Comparison of ENCODE assay signal across 31 mouse cellular contexts in genomic region chr1:144199538-144199937, GRCm38 (mm10). TPM values are rescaled to one million over a fixed set of nuclear protein-coding genes. Genes with fewer than 3 reads are reported as not detected.
A peak's percentile ranks its signal among the peaks of the same experiment; 100 is the strongest.
DNase-seq lines count a peak whose midpoint lies in the region; ATAC-seq and TF ChIP-seq lines count a peak whose summit lies in the region.
"Had no signal": no experiment of that assay in that cellular context is flagged by ENCODE, and none has a peak within 500 bp of the region (broad histone marks: within the 10 kb centered on the region; RNA-seq: fewer than 3 reads in every experiment).

No protein-coding gene starts in this region.

- TF ChIP-seq RAD21 in MEL (IDR thresholded peaks at IDR 0.05; ENCODE audit: low read depth, low read length) = no peak

- peaks cover 0 to 10% of the 10 kb centered on the region in 2 experiments; a peak in 2 of 4 replicates for H3K36me3 ChIP-seq in MEL (ENCODE audit: control insufficient read depth in 1 of 2, insufficient read depth in 2 of 2, low read length in 2 of 2)
- H3K36me3 ChIP-seq: embryonic facial prominence, embryonic 13.5 days; embryonic facial prominence, embryonic 15.5 days; forebrain, embryonic 10.5 days; forebrain, embryonic 12.5 days; G1E had no signal

- TF ChIP-seq EP300 in MEL (IDR thresholded peaks at IDR 0.05; ENCODE audit: low read depth in 1 of 2, low read length in 2 of 2) = peak; percentile 40 to 45; a peak in 2 of 4 replicates

- no peaks in the 10 kb centered on the region for H3K79me2 ChIP-seq in MEL (ENCODE audit: control insufficient read depth, insufficient read depth, low read length, poor library complexity)

- no peaks in the 10 kb centered on the region for H3K9me3 ChIP-seq in MEL (replicated peaks; ENCODE audit: insufficient read depth, low read length)
- H3K9me3 ChIP-seq: embryonic facial prominence, embryonic 13.5 days; embryonic facial prominence, embryonic 15.5 days; forebrain, embryonic 10.5 days; forebrain, embryonic 12.5 days; G1E had no signal

- no peaks in the 10 kb centered on the region for H3K27me3 ChIP-seq in MEL (ENCODE audit: control insufficient read depth in 1 of 2, insufficient read depth in 2 of 2, low read length in 2 of 2)
- H3K27me3 ChIP-seq: CH12.LX; embryonic facial prominence, embryonic 13.5 days; embryonic facial prominence, embryonic 15.5 days; forebrain, embryonic 12.5 days had no signal

- DNase-seq in MEL (ENCODE audit: low read depth, low spot score) = peak; percentile 42
- DNase-seq in left cerebral cortex, postnatal 25 days (ENCODE audit: low spot score in 2 of 2) = no peak
- DNase-seq in neural tube, embryonic 10.5 days (ENCODE audit: extremely low spot score, low spot score) = no peak
- DNase-seq in retina, postnatal 1 day = no peak
- no peak for DNase-seq in gastrocnemius, adult 2 months
- DNase-seq: adrenal gland, postnatal 10 days; adrenal gland, postnatal 25 days; B cell, adult 2 months; cerebellum, adult 11-12 months; cerebellum, adult 2 months; cerebellum, adult 9-10 months; cerebellum, postnatal 10 days; cerebellum, postnatal 25 days; embryo, embryonic 11 days; forebrain, postnatal 0 days had no signal

- H3K4me1 ChIP-seq in MEL (ENCODE audit: control insufficient read depth in 1 of 2, insufficient read depth in 2 of 2, low read length in 2 of 2) = no peaks in the 10 kb centered on the region; a peak in 1 of 4 replicates
- peaks cover 35% of the 10 kb centered on the region for H3K4me1 ChIP-seq in bone marrow macrophage, adult 2 months (ENCODE audit: control insufficient read depth, insufficient read depth, low read length)
- H3K4me1 ChIP-seq: embryonic facial prominence, embryonic 13.5 days; embryonic facial prominence, embryonic 15.5 days; forebrain, embryonic 10.5 days; forebrain, embryonic 12.5 days had no signal

- ATAC-seq in hematopoietic stem cell, adult 5-6 weeks (replicated peaks in 1 of 2; ENCODE audit: insufficient read depth in 1 of 2, low FRiP score in 2 of 2, low TSS enrichment in 1 of 2, low read depth in 1 of 2, poor library complexity in 2 of 2, severe bottlenecking in 2 of 2) = peak; percentile 22 to 29; a peak in 1 of 4 replicates
- 0 out of 2 replicates have a peak, but pooled peaks have one; percentile 21 for ATAC-seq in megakaryocyte progenitor cell, adult 5-6 weeks (replicated peaks; ENCODE audit: poor library complexity)
- ATAC-seq: activated CD4-positive, CD25-positive, alpha-beta regulatory T cell, adult 4 months; CD4-positive, CD25-positive, alpha-beta regulatory T cell, adult 4 months; forebrain, embryonic 14.5 days; forebrain, postnatal 0 days; Patski had no signal

- no peak for TF ChIP-seq CTCF in MEL (IDR thresholded peaks at IDR 0.05 in 2 of 3, conservative IDR thresholded peaks at IDR 0.05 in 1 of 3; ENCODE audit: control insufficient read depth in 1 of 3, insufficient read depth in 1 of 3, low read depth in 2 of 3, low read length in 3 of 3, poor library complexity in 1 of 3, severe bottlenecking in 1 of 3)
- no peak for TF ChIP-seq CTCF in bone marrow macrophage, adult 2 months (IDR thresholded peaks at IDR 0.05; ENCODE audit: low read depth, low read length)
- no peak for TF ChIP-seq CTCF in gastrocnemius, adult 2 months (IDR thresholded peaks at IDR 0.05)

- no peak overlapping the region for H3K9ac ChIP-seq in MEL (ENCODE audit: control insufficient read depth, low read depth, low read length, poor library complexity, severe bottlenecking)
- H3K9ac ChIP-seq: embryonic facial prominence, embryonic 13.5 days; embryonic facial prominence, embryonic 15.5 days; forebrain, embryonic 12.5 days; forebrain, postnatal 0 days had no signal

- no peak for TF ChIP-seq POLR2A in MEL (IDR thresholded peaks at IDR 0.05; ENCODE audit: control insufficient read depth in 1 of 2, insufficient read depth in 1 of 2, low read depth in 1 of 2, low read length in 2 of 2, poor library complexity in 1 of 2)
- TF ChIP-seq POLR2A in bone marrow macrophage, adult 2 months (IDR thresholded peaks at IDR 0.05; ENCODE audit: borderline replicate concordance, low read depth, low read length) = no peak

- H3K4me3 ChIP-seq in MEL (ENCODE audit: control insufficient read depth in 1 of 2, insufficient read depth in 1 of 2, low read depth in 2 of 2, low read length in 2 of 2) = no peak overlapping the region
- H3K4me3 ChIP-seq in bone marrow macrophage, adult 2 months (ENCODE audit: insufficient read depth, low read length) = no peak overlapping the region
- no peak overlapping the region for H3K4me3 ChIP-seq in gastrocnemius, adult 2 months
- H3K4me3 ChIP-seq: embryonic facial prominence, embryonic 13.5 days; embryonic facial prominence, embryonic 15.5 days; erythroblast, embryonic 14.5 days; forebrain, embryonic 10.5 days; forebrain, embryonic 12.5 days had no signal

- H3K27ac ChIP-seq in MEL (ENCODE audit: control insufficient read depth, low read depth, low read length) = no peak overlapping the region
- peak overlapping the region; percentile 98 for H3K27ac ChIP-seq in bone marrow macrophage, adult 2 months (ENCODE audit: insufficient read depth, low read depth, low read length)
- no peak overlapping the region for H3K27ac ChIP-seq in gastrocnemius, adult 2 months
- H3K27ac ChIP-seq: embryonic facial prominence, embryonic 13.5 days; embryonic facial prominence, embryonic 15.5 days; forebrain, embryonic 10.5 days; forebrain, embryonic 12.5 days had no signal

- intact Hi-C loops in left cerebral cortex, postnatal 25 days (cut with DNase I) = loop anchor here (5.0 kb wide), 3 partner anchors 153 to 397 kb away; no protein-coding TSS in a partner anchor
- intact Hi-C loops in gastrocnemius, adult 2 months (cut with DNase I) = loop anchor here (5.0 kb wide), 1 partner anchor 397 kb away; no protein-coding TSS in a partner anchor

TF ChIP-seq in MEL, 35 proteins besides CTCF, POLR2A, EP300 and RAD21:
- TF ChIP-seq TAL1 (IDR thresholded peaks at IDR 0.05; ENCODE audit: low read length) (peak; percentile 34), ZNF384 (IDR thresholded peaks at IDR 0.05; ENCODE audit: low read depth, low read length) (no peak), TCF12 (IDR thresholded peaks at IDR 0.05; ENCODE audit: low read depth, low read length) (peak; percentile 60; the same call in 1 of the 2 replicates), MEF2A (IDR thresholded peaks at IDR 0.05; ENCODE audit: extremely low read depth, insufficient replicate concordance, low read depth, low read length, poor library complexity, severe bottlenecking) (0 out of 2 replicates have a peak, but pooled peaks have one; percentile 55), ETS1 (IDR thresholded peaks at IDR 0.05; ENCODE audit: low read depth, low read length) (0 out of 2 replicates have a peak, but pooled peaks have one; percentile 30), GATA1 (IDR thresholded peaks at IDR 0.05; ENCODE audit: low read depth, low read length) (0 out of 2 replicates have a peak, but pooled peaks have one; percentile 15), MAZ (IDR thresholded peaks at IDR 0.05; ENCODE audit: low read depth, low read length) (no peak)

RNA-seq across cellular contexts. Expression of gene Rgs13, which starts 22.4 kb away (rescaled TPM):
- not detected in 2 replicates for total RNA-seq in MEL (2012; rRNA removed)
- polyA plus RNA-seq in MEL (2012; ENCODE audit: insufficient read depth in 1 of 2, insufficient read length in 2 of 2, low read depth in 1 of 2, low replicate concordance in 2 of 2, missing spikeins in 1 of 2) = not detected
- not detected in 2 replicates for polyA plus RNA-seq in bone marrow macrophage, adult 2 months (2012; ENCODE audit: insufficient read depth, insufficient read length, missing spikeins)
- total RNA-seq in hematopoietic stem cell, adult 5-6 weeks (2017) = not detected in 2 replicates
- not detected in 2 replicates for total RNA-seq in megakaryocyte progenitor cell, adult 5-6 weeks (2015)
- total RNA-seq in megakaryocyte progenitor cell, adult 5-6 weeks (2017) = not detected in 2 replicates
- total RNA-seq in left cerebral cortex, postnatal 25 days (2021) = 1 to 10 TPM in 1 of 2 experiments, under 1 TPM in 1; 0.57 to 1.3 TPM
- total RNA-seq in gastrocnemius, adult 2 months (2021) = not detected
- total RNA-seq: adrenal gland, adult 18-20 months; adrenal gland, postnatal 10 days; adrenal gland, postnatal 25 days had no signal
- polyA plus RNA-seq: cerebellum, adult 2 months; erythroblast, embryonic 14.5 days; Patski had no signal

RNA-seq across cellular contexts. Expression of gene Rgs1, which starts 49.5 kb away (rescaled TPM):
- total RNA-seq in MEL (2012; rRNA removed) = 1.7 and 5.9 TPM in 2 replicates
- under 1 TPM in 1 of 2 experiments, not detected in 1; 0.91 TPM for polyA plus RNA-seq in MEL (2012; ENCODE audit: insufficient read depth in 1 of 2, insufficient read length in 2 of 2, low read depth in 1 of 2, low replicate concordance in 2 of 2, missing spikeins in 1 of 2)
- polyA plus RNA-seq in bone marrow macrophage, adult 2 months (2012; ENCODE audit: insufficient read depth, insufficient read length, missing spikeins) = 17.6 and 19.5 TPM in 2 replicates
- total RNA-seq in hematopoietic stem cell, adult 5-6 weeks (2017) = 1,415 and 1,523 TPM in 2 replicates
- total RNA-seq in megakaryocyte progenitor cell, adult 5-6 weeks (2015) = 17.1 and 27.9 TPM in 2 replicates
- 41.7 and 52.1 TPM in 2 replicates for total RNA-seq in megakaryocyte progenitor cell, adult 5-6 weeks (2017)
- total RNA-seq in left cerebral cortex, postnatal 25 days (2021) = under 1 TPM; 0.25 to 0.32 TPM
- not detected for total RNA-seq in gastrocnemius, adult 2 months (2021)
- total RNA-seq: forebrain, postnatal 0 days had no signal
- polyA plus RNA-seq: cerebellum, adult 2 months; embryonic facial prominence, embryonic 11.5 days; forebrain, embryonic 10.5 days; forebrain, embryonic 12.5 days; forebrain, embryonic 14.5 days; forebrain, postnatal 0 days; Patski had no signal

Comparison
In these comparisons a context has a peak if more than half of its experiments do, and no peak if none do; other contexts are left out.
1. RNA of gene Rgs1, which starts 49.5 kb away (total RNA-seq): 1,415 to 1,523 TPM in hematopoietic stem cell, adult 5-6 weeks; 17.1 to 52.1 TPM in megakaryocyte progenitor cell, adult 5-6 weeks, 1.7 to 5.9 TPM in MEL, 0.25 to 0.32 TPM in left cerebral cortex, postnatal 25 days and not detected in gastrocnemius, adult 2 months; every median in the first group is over 10 times any median in the second.